Mouse (Mus musculus) left cerebral cortex, adult 18-20 months (tissue): Measurements from ENCODE around the gene Nme4. TPM values are rescaled to one million over a fixed set of nuclear protein-coding genes. Genes with fewer than 3 reads are reported as not detected.
A peak's percentile ranks its signal among the peaks of the same experiment; 100 is the strongest.

Source experiments
- DNase-seq, 2 experiments: peaks; one replicate each; pipeline ENCODE4 v3.0.0; 2021 to 2022; ENCODE audit warnings: low spot score in 2 of 2, mixed read lengths in 1 of 2
- total RNA-seq, 2 experiments: library from RNA; stranded (reverse); gene quantifications; 2 replicates each; pipeline ENCODE4 v1.2.3; 2021

The Nme4 gene
- total RNA-seq, 2 experiments from 2014 or later: 3.2 to 3.9 TPM

DNA sequence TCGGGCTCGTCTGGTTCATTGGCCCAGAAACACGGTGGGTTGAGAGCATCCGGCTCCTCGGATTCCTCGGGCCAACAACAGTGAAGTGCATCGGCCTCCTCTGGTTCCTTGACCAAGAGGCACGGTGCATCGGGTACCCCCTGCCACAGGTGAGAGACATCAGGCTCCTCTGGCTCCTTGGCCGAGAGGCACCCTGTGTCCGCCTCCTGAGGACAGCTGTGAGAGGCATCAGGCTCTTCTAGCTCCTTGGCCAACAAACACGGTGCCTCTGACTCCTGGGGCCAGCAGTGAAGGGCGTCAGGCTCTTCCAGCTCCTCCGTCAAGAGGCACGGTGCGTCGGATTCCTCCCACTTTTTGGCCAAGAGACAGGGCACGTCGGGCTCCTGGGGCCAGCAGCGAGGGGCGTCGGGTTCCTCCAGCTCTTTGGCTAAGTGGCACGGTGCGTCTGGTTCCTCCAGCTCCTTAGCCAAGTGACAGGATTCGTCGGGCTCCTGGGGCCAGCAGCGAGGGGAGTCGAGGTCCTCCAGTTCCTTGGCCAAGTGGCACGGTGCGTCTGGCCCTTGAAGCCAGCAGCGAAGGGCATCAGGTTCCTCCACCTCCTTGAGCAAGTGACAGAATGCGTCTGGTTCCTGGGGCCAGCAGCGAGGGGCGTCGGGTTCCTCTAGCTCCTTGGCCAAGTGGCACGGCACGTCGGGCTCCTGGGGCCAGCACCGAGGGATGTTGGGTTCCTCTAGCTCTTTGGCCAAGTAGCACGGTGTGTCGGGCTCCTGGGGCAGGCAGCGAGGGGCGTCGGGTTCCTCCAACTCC lies 27.2 kb downstream of the Nme4 start:
- DNase-seq: no peak

DNA sequence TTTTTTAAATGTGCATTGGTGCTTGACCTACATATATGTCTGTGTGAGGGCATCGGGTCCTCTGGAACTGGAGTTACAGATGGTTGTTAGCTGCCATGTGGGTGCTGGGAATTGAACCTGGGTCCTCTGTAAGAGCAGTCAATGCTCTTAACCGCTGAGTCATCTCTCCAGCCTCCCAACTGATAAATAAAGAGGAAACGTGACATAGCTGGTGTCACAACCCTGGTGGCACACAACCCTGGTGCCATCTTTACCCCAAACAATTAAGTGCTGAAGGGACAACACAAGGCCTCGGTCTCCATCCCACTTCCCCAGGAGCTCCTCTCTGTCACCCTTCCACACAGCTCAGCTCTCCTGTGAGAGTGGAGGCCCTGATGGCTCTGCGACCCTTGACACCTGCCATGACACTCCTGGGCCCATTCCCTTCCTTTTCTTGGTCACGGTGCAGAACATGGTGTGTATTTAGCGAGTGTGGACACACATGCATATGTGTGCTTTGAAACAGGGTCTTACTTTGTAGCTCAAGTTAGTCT lies 28.8 kb downstream of the Nme4 start:
- no peak for DNase-seq

DNA sequence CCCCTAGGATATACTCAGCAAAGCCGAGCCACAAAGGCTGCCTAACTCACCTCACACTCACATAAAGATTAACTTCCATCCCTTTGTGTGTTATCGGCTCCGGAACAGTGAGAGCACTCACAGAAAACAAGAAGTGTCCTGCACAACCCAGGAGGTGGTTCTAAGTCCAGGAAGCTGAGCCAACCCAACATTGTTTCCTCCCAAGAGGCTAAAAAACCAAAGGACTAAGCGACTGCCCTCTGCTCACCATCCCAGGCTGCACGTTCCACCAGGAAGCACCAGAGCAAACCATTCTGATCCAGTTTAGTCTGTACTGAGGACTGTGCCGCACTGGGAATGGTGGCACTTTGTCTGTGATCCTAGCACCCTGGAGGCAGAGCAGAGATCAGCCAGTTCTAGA lies 30.5 kb downstream of the Nme4 start:
- no peak for DNase-seq

DNA sequence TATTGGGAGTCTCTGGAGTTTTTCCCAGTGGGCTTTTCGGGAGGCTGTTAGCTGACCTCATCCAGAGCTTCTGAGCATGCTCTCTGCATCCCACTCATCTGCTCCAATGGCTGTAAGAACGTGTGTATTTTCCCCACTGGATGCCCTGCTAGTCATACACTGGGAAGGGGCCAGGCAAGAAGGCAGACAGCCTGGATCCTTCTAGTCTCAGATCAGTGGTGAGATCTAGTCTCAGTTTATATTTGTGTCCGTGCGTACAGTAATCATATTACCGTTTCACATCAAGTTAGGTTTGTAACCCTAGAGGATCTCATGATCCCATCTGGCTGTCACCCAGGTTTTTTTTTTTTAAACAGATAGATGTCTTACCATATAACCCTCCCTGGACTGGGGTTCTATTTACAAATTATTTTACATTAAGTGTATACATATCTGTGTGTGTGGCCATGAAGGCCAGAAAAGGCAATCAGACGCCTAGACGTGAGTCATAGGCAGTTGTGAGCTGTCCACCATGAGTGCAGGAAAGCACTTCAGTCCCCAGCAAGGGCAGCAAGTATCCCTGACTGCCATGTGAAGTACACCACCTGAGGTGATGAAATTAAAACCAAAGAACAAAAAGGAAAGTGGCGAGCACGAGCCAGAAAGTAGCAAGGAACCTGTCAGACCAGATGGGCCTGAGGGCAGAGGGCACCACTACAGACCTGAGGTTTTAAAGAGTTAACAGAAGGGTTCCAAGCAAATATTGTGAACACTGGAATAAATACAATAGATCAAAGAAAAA lies 37.4 kb downstream of the Nme4 start:
- no peak for DNase-seq

- peak; percentile 42 to 45 for DNase-seq
Observed at GRCm38 (mm10) chr17:26057278-26057677, 38.1 kb downstream of the Nme4 start.

GRCm38 (mm10) chr17:26055164-26055563 lies 40.2 kb downstream of the Nme4 start:
- DNase-seq: no peak

DNA sequence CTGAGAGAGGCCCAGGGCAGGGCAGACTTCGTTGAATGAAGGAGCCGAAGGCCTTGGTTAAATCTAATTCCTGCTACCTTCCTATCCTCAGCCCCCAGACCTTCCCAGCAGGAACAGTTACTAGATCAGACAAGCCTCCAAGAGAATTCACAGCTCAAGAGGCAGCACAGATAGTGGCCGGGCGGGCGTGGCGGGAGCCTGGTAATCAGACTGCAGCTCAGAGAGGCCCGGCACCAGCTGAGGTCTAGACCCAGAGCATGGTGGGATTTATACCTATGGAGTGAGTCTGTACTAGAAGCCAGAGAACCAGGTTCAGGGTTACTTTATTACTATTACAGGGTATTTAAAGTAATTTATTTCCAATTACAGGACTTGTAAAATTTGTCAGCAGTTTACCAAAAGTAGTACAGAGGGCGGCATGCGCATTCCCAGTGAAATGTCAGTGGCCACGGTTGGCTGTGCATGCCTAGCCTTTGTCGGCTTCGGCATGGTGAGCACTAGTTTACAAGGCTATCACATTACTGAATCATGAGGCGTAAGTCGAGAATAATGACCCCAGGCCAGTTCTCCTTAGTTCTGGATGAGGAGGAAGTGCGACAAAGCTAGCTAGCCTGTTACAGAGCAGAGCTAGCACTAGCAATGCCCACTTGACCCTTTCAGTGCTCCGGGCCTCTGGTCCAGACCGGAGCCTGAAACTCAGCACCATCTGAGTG lies 41.1 kb downstream of the Nme4 start:
- no peak for DNase-seq

DNA sequence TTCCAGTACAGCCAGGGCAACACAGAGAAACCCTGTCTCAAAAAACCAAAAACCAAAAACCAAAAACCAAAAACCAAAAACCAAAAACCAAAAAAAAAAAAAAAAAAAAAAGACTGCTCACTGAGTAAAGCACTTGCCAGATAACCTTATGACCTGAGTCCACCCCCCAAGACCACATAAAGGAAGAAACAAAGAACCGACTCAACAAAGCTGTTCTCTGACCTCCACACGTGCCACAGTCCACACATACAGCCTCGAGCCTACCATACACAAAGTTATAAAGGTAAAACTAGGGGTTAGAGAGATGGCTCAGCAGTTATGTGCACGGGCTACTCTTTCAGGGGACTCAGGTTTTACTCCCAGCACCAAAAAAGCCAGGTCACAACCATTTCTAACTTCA lies 42.7 kb downstream of the Nme4 start:
- no peak for DNase-seq

- DNase-seq: no peak
Observed at GRCm38 (mm10) chr17:26052074-26052473, 43.3 kb downstream of the Nme4 start.

DNA sequence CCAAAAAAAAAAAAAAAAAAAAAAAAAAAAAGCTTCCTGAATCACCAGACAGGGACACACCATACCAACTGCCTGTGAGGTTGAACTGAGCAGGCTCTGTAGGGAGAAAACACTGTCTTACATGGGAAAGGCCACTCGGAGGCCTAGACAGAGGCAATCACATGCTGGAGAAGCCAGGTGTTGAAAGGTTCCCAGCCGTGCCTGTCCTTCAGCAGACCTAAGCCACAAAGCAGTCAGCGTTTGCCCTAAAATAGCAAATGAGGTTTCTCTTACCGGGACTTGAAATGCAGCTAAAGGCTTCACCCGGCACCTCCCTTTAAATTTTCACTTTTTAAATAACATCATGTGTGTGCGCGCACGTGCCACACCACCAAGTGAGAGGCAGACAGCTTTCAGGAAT lies 47.3 kb downstream of the Nme4 start:
- DNase-seq: no peak

DNA sequence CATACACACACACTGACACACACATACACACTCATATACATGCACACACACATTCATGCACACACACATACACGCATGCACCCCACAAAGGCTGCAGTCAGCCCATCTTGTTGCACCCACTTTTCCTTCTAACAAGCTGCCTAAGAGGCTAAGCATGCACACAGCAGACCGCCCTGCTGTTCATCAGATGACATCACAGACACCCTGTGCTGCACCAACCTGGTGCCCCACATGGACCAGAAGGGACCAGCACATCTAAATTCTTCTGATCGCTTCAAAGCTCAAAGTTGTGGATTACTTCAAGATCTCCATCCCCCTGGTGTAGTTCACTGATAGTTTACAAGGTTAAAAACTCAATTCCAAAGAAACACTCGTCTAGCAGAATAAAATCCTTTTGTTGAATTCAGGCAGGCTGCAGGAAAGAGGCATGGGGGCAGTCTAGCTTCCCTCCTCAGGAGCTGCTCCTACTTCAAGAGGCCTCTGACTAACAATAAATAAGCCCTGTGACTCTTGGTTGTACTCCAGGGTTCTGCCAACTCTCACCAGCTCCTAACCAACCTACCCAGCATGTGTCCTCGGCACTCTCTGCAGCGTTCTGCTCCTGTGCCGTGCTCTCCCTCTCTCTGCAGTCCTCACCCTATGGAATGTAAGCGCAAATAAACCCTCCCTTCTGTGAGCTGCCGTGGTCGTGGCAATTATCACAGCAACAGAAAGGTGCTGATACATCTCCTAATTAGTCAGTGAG lies 49.0 kb downstream of the Nme4 start:
- no peak for DNase-seq

GRCm38 (mm10) chr17:26045285-26045684 lies 50.1 kb downstream of the Nme4 start:
- no peak for DNase-seq

- DNase-seq: peak; percentile 64 to 75
Observed at GRCm38 (mm10) chr17:26043249-26043636, 52.2 kb downstream of the Nme4 start.

DNA sequence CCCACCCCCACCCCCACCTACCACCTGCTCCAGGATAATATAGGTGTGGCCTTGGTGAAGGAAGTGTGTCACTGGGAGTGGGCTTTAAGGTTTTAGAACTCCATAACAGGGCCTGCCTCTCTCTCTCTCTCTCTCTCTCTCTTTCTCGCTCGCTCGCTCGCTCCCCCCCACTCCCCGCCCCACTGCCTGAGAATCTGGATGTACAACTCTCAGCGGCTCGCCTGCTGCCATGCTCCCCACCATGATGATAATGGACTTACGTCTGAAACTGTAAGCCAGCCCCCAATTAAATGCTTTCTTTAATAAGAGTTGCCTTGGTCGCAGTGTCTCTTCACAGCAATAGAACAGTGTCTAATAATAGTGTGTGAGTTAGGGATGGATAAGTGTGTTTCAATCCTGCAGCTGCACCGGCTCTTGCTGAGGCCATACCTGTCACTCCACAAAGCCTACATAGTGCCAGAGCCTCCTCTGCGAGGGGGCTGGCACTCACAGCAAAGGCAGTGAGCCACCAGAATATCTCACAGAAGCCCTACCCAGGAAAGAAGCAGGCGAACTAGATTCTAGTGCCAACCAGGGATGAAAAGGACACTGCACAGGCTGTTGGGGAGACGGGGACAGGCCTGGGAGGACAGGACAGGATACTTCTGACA lies 52.7 kb downstream of the Nme4 start:
- peak in 1 of 2 experiments; percentile 32 for DNase-seq

Other genes with a start within 250 kb of the Nme4 start
- 10 to 100 TPM; 26.0 to 31.5 TPM for gene Wdr90, start 234.1 kb downstream of the Nme4 start, total RNA-seq
- gene Mcrip2, start 226.8 kb downstream of the Nme4 start, total RNA-seq: 10 to 100 TPM; 20.0 to 25.6 TPM
- 10 to 100 TPM; 38.7 to 40.2 TPM for gene Mettl26, start 220.5 kb downstream of the Nme4 start, total RNA-seq
- gene Wfikkn1, start 214.7 kb downstream of the Nme4 start, total RNA-seq: 1 to 10 TPM; 1.4 to 1.7 TPM
- gene Rab40c, start 175.9 kb downstream of the Nme4 start, total RNA-seq: 10 to 100 TPM; 41.2 TPM
- 100 to 1,000 TPM; 103 to 113 TPM for gene Pigq, start 150.7 kb downstream of the Nme4 start, total RNA-seq
- under 1 TPM; 0.54 to 0.98 TPM for gene Nhlrc4, start 150.6 kb downstream of the Nme4 start, total RNA-seq
- gene A930017K11Rik, start 143.0 kb downstream of the Nme4 start, total RNA-seq: under 1 TPM; 0.37 to 0.65 TPM
- 10 to 100 TPM; 50.6 to 51.4 TPM for gene Capn15, start 109.8 kb downstream of the Nme4 start, total RNA-seq
- gene Rab11fip3, start 26.0 kb downstream of the Nme4 start, total RNA-seq: 10 to 100 TPM; 97.8 to 98.4 TPM
- 10 to 100 TPM; 29.9 to 35.5 TPM for gene Decr2, start 5.3 kb downstream of the Nme4 start, total RNA-seq
- 10 to 100 TPM; 13.8 to 14.0 TPM for gene Tmem8, start 17.7 kb upstream of the Nme4 start, total RNA-seq
- 10 to 100 TPM; 64.3 to 66.9 TPM for gene Mrpl28, start 27.9 kb upstream of the Nme4 start, total RNA-seq
- 10 to 100 TPM; 25.1 to 27.5 TPM for gene Axin1, start 43.1 kb upstream of the Nme4 start, total RNA-seq
- under 1 TPM in 1 of 2 experiments, not detected in 1; 0.35 TPM for gene Pdia2, start 103.5 kb upstream of the Nme4 start, total RNA-seq
- 10 to 100 TPM; 33.1 to 42.2 TPM for gene Rgs11, start 107.3 kb upstream of the Nme4 start, total RNA-seq
- 10 to 100 TPM; 95.4 to 98.6 TPM for gene Arhgdig, start 112.2 kb upstream of the Nme4 start, total RNA-seq
- 10 to 100 TPM; 14.5 to 22.1 TPM for gene Fam234a, start 148.6 kb upstream of the Nme4 start, total RNA-seq
- gene Luc7l, start 157.3 kb upstream of the Nme4 start, total RNA-seq: 10 to 100 TPM; 79.0 to 85.3 TPM